Mouse (Mus musculus) adrenal gland, adult 2 months (tissue): ENCODE measurements around the gene Bcr. TPM values are rescaled to one million over a fixed set of nuclear protein-coding genes. Genes with fewer than 3 reads are reported as not detected.
"Not testable (repeated sequence)": the region's sequence is repeated elsewhere in the genome, so short reads cannot be mapped to it uniquely, and the experiment has no call there.

ENCODE experiments used
- DNase-seq: peaks from one replicate; pipeline ENCODE4 v3.0.0; 2021
- long read RNA-seq: library from polyadenylated mRNA; stranded (forward); transcript quantifications from one replicate; pipeline ENCODE4 v2.0.0, GENCODE M21; 2021
- polyA plus RNA-seq: library from polyadenylated mRNA; depleted of rRNA; stranded (reverse); fragments of >200 nt; gene quantifications from 2 replicates; pipeline ENCODE4 v1.2.3, GENCODE M21; 2012; rRNA removed
- total RNA-seq, 2 experiments: library from RNA; stranded (reverse); gene quantifications; 2 replicates each; pipeline ENCODE4 v1.2.3; 2021

Gene Bcr
- total RNA-seq (10 to 100 TPM; 40.2 to 43.2 TPM), polyA plus RNA-seq (20.0 and 20.1 TPM in 2 replicates)
- long read RNA-seq, full-length matches to known transcripts = 5 of 12 reads
- long read RNA-seq, partial matches to known transcripts = 3 of 12 reads
- long read RNA-seq, other reads (novel, unspliced or antisense) = 4 of 12 reads

DNA sequence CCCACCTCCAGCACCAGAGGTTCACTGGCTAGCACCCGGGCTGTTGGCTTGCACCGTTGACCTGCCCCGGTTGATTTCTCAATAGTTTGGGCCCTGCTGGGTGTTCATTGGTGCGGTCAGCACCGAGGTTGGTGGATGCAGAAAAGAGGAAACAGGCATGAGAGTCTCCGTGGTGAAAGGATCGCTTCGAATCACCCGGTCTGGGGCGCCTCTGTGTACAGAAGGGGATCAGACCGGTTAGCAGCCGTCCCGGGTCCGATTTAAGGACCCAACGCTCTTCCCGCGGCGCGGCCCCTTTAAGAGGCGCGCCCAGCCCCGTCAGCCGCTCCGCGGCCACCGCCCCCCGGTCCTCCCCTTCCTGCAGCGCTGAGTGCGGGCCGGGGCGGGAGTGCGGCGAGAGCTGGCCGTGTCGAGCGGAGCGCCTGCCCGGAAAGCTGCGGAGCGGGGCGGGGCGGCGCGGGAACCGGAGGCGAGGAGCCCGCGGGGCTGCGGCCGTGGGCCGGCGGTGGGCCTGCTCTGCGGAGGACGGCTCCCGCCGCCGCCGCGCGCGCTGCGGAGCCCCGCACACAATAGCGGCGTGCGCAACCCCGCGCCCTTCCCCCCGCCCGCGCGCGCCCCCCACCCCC, at the start of gene Bcr:
Bcr (plus strand) TSS at position 376 of the 626 bp plus-strand sequence.
- peak; percentile 92 for DNase-seq

GRCm38 (mm10) chr10:75010704-75011103, 49.7 kb upstream of the Bcr start:
- no peak for DNase-seq

DNA sequence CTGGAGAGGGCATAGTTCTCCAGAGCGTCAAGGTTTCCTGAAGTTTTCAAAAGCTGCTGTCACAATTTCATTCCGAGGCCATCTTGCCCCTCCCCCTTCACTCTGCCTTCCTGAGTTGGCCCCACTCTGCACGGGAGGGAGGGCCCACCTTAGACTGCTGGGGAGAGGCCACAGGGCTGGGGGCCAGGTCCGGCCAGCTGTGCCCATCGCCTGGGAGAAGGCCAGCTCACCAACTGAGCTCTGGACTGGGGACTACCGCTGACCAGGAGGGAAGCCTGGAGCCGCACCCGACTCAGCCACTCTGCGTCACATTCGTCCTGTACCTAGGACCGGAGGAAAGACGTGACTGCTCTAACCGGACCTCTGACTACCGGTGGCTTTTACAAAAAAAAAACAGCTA, 44.9 kb upstream of the Bcr start:
- no peak for DNase-seq

DNA sequence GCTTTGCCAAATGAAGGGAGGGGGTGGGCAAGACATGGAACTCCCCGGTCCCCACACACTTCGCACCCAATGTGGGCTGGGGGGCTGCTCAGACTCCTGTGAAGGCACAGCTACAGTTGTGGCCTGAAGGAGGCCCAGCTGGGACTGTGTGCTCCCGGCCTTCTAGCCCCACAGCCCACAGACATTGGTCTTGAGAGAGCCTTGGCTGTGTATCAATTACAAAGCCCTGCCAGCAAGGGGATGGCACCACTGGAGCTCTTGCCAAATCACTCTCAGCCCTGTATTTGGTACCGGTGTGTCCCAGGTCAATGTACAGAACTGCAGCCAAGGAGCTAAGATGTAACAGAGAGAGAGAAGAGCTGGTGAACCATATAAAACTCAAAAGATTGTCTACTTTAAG, 43.9 kb upstream of the Bcr start:
- no peak for DNase-seq

GRCm38 (mm10) chr10:75020271-75020670, 40.1 kb upstream of the Bcr start:
- no peak for DNase-seq

- DNase-seq = peak; percentile 81
Measured at GRCm38 (mm10) chr10:75021138-75021537, 39.3 kb upstream of the Bcr start.

- no peak for DNase-seq
Measured at GRCm38 (mm10) chr10:75026491-75026890, 33.9 kb upstream of the Bcr start.

DNA sequence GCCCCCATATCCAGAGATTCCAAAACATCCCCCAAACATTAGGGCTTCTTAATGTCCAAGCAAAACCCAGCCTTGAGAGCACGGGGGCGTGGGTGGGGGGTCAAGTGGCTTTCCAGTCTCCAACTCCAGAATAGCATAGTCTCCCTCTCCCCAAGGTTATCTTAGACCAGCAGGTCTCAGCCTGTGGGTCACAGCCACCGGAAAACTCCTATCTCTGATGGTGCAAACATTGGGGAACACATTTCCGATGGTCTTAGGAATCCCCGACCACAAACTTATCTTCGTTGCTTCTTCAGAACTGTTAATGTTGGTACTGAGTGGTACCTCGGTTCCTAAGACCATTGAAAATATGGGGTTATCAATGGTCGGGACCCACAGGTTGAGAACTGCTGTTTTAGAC, 31.6 kb upstream of the Bcr start:
- no peak for DNase-seq

DNA sequence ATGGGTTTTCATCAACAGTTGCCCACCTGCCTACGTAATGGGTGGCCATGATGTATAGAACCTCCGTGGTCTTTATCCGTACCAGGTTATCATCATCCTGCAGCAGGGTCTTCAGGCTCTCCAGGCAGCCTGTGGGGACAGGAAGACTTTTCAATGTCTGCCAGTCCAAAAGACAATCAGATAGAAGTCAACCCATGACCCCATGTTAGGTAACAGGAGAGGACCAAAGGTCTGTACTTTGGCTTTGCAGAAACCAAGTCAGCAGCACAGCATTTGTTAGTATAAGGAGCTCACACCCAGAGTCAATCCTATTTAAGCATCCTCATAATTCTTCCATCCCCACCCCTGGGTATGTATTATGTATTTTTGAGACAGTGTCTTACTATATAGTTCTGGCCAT, 30.7 kb upstream of the Bcr start:
- DNase-seq = no peak

- DNase-seq = peak; percentile 50
Measured at GRCm38 (mm10) chr10:75030234-75030633, 30.2 kb upstream of the Bcr start.

DNA sequence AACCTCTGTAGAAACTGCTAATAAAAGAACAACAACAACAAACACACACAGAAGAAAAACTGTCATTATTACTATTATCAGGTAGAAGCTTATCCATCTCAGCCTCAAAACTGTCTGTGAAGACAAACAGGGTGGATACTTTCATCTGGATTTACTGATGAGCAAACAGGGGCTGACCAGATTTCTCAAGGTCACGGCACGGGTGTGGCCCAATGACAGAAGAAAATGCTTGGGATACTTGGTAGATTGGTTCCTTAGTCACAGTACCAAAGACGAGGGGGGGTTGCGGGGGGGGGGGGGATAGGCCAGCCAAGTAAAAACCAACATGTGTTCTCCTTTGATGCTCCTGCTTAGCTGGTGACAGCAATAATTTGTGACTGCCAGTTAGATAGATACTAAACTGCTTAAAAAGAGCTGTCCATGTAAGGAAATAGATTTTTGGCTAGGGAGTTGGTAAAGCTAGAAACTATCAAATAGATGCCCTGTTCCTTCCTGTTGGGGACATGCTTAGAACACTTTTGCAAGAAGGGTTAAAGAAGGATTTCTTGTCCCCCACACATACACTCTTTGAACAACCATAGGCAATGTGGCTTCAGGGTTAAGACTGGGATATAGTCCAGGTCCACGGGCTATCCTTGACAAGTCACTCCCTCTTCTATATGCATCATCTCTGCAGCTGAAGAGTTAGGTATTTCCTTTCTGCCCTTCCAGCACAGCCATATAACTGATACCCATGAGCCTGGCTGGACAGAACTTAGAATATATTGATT, 28.9 kb upstream of the Bcr start:
- DNase-seq = peak; percentile 63

DNA sequence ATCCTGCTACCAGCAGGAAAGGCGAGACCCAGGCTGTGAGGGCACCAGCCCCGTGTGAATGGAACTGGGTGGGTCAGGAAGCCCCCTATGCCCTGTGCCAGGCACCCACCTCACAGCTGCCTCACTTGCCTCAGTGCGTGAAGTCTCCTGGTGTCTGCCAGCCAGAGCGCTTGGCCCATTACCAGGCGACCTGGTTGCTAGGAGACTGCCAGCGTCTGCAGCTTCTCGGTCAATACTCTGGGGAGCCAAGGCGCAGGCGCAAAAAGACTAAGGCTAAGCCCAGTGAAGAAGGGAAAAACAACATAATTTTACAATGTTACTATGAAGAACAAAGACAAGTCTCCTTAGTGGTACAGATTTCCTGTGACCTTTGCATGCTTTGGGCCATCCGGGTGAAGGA, 28.0 kb upstream of the Bcr start, which contains the start of gene Rsph14:
Rsph14 (minus strand) TSS at position 192 of the 400 bp plus-strand sequence.
- peak; percentile 94 for DNase-seq

DNA sequence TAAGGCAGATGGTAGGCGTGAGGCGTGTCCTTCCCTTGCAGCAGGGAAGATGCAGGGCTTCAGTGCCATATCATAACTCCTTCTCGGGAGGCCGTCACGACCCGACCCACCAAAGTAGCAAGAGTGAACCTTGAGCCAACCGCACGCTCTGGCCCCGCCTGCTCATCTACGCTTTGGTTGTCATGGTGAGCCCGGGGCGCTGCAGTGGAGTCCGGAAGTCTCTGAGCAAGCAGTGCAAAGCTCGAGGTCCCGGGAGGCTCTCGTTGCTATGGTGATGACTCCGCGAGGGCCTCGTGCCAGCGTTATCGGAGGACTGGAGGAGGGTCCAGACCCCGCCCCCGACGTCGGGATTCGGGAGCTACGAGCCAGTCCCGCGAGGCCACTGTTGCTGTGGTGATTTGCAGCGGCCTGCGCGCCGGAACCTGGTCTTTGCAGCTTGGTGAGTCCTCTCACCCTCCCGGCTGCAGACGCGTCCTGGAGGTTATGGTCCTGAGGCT, 23.5 kb upstream of the Bcr start, which contains the start of gene Rab36:
Rab36 (plus strand) TSS at position 176 of the 497 bp plus-strand sequence.
- peak; percentile 98 for DNase-seq

DNA sequence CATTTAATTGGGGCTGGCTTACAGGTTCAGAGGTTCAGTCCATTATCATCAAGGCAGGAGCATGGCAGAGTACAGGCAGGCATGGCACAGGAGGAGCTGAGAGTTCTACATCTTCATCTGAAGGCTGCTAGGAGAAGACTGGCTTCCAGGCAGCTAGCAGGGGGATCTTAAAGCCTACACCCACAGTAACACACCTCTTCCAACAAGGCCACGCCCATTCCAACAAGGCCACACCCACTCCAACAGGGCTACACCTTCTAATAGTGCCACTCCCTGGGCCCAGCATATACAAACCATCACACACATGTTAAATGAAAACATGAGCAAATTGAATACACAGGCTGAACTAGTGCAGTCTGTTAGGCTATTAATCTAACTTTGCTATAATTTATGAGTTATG, 18.3 kb upstream of the Bcr start:
- DNase-seq = not testable (repeated sequence)

- no peak for DNase-seq
Measured at GRCm38 (mm10) chr10:75044459-75044858, 15.9 kb upstream of the Bcr start.

GRCm38 (mm10) chr10:75045831-75046230, 14.6 kb upstream of the Bcr start:
- DNase-seq = no peak

DNA sequence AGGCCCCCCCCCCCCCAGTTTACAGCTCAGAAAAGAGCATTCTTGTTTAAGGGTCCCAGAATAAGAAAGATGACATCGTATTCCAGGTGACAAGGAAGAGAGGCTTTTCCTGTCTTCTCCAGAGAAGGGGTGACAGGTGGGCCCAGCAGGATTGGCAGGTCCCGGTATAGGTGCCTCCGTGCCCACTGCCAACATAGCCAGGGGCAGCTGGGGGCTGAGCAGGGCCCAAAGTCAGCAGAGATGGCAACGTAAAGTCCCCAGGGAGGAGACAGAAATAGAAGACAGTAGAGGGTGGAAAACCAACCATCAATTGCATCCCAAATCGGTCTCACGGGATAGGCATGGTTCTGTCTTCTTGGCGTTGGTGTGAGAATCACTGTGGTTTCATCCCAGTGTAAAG, 11.7 kb upstream of the Bcr start:
- no peak for DNase-seq

GRCm38 (mm10) chr10:75051364-75052074, 8.9 kb upstream of the Bcr start:
- DNase-seq = no peak

DNA sequence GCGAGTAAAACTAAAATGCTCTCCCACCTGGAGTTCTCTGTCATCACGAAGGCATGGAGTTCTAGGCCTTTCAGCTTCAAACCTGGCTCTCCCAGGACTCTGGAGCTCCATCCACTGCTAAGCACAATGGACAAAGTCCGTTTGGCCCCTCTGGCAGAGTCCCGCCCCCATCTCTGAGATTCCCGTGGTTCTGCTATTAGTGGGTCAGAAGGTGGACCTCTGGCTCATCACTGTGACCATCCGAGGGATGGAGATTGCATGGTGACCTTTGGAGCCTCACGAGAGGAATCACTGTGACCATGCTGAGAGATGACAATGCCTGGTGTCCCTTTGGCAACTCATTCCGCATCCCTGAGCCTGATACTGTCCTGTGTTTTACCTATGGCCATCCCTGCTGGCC, 7.5 kb upstream of the Bcr start:
- peak; percentile 31 for DNase-seq

GRCm38 (mm10) chr10:75053655-75054054, 6.7 kb upstream of the Bcr start:
- no peak for DNase-seq

DNA sequence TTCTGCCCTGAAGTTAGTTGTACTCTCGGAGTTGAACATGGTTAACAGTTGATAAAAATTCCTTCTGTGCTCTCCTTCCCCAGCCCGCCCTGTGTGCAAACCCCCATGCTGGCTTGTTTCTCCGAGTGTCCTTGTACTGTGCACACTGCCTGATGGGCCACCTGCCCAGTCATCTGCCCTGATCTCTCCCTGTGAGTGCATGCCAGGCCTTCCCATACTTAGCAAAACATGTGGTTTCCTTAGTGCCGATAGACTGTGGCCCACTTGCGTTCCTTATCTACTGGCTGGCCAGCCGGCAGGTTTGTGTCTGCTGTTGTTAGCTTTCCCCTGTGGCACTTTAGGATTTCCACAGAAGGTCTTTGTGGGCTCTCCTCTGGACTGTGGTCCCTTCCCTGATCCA, 6.3 kb upstream of the Bcr start:
- peak; percentile 82 for DNase-seq

DNA sequence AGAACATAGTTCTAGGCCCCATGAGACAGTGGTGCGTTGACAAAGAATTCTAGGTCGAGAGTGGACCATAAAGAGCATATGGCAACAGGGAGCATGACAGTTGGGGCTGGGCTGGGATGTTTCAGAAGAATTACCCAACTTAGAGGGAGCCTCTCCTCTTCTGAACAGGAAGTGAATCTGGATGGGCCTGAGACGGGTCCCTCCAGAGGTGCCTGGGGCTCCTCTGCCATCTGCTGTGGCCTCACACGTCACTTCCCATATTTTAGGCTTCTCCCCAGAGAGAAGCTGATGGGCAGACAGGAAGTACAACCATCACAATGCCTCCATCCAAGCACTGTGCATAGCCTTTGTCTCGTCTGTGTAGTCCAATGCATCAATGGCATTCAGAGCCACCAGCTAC, 4.7 kb upstream of the Bcr start:
- DNase-seq = no peak
